Mouse (Mus musculus) intestine, embryonic 16.5 days (tissue): ENCODE results near the gene Ube4a. TPM values are rescaled to one million over a fixed set of nuclear protein-coding genes. Genes with fewer than 3 reads are reported as not detected.
A peak's percentile ranks its signal among the peaks of the same experiment; 100 is the strongest.

ENCODE experiments used
- ATAC-seq: fragments of 200-750 bp; cut with Nextera tagmentation; 2 replicates; pipeline ENCODE4 v1.8.0; 2017; ENCODE audit warnings: moderate TSS enrichment, moderate library complexity
- H3K27ac ChIP-seq: fragments of 300-500 bp; sonication (generic); 2 replicates; pipeline ENCODE4 v1.5.1; 2014; ENCODE audit warnings: mild to moderate bottlenecking, low read length
- H3K27me3 ChIP-seq: fragments of 300-500 bp; sonication (generic); replicated peaks from 2 replicates; pipeline ENCODE4 v1.6.1; 2014; ENCODE audit warnings: low read length, control low read depth, mixed read lengths; ENCODE audit not compliant: control insufficient read depth, insufficient read depth
- H3K36me3 ChIP-seq: fragments of 300-500 bp; sonication (generic); 2 replicates; pipeline ENCODE4 v1.6.1; 2014; ENCODE audit warnings: low read length, control low read depth; ENCODE audit not compliant: control insufficient read depth, insufficient read depth
- H3K4me1 ChIP-seq: fragments of 300-500 bp; sonication (generic); 2 replicates; pipeline ENCODE4 v1.6.1; 2014; ENCODE audit warnings: low read length, control low read depth, mixed read lengths; ENCODE audit not compliant: control insufficient read depth, insufficient read depth
- H3K4me2 ChIP-seq: fragments of 300-500 bp; sonication (generic); 2 replicates; pipeline ENCODE4 v1.6.1; 2014; ENCODE audit warnings: low read depth, low read length, control low read depth
- H3K4me3 ChIP-seq: fragments of 300-500 bp; sonication (generic); 2 replicates; pipeline ENCODE4 v1.5.1; 2014; ENCODE audit warnings: mild to moderate bottlenecking, low read length
- H3K9ac ChIP-seq: fragments of 300-500 bp; sonication (generic); 2 replicates; pipeline ENCODE4 v1.6.1; 2014; ENCODE audit warnings: low read depth, low read length
- H3K9me3 ChIP-seq: fragments of 300-500 bp; sonication (generic); 2 replicates; pipeline ENCODE4 v1.6.1; 2016; ENCODE audit warnings: low read length, control low read depth; ENCODE audit not compliant: control insufficient read depth
- WGBS: fragments of 180-500 bp; shearing (Covaris S2); extraction: QIAGEN DNeasy Blood & Tissue Kit; methylation state at CpG from one replicate; pipeline ENCODE4 v1.1.7; 2014; 5-methylcytosine and 5-hydroxymethylcytosine counted together
- polyA plus RNA-seq: library from polyadenylated mRNA; unstranded; fragments of >200 nt; fragmentation: Nextera tagmentation; extraction: Ambion mirVana; gene quantifications from 2 replicates; pipeline ENCODE4 v1.2.1, GENCODE M21; 2015

The Ube4a gene
- polyA plus RNA-seq, 1 experiment from 2014 or later, result 23.0 TPM

DNA sequence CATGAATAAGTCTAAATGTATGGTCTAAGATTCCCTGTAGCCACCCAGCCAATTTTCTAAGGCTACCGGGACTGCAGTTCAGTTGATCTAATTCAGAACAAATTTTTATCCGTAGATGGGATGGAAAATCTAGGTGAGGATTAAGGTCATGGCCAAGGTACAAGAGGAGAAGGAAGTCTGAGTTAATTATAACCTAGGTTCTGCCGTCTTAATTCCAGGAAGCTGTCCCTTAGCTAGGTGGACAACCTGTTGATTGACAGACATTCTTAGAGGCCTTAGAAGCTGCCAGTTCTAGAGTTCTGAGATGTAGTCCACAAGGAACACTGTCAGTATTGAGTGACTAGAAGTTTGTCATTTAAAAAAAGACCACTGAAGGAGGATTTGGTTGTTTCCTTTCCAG, 65.7 kb downstream of the Ube4a start:
- no peaks in the 10 kb centered on the region for H3K4me1 ChIP-seq
- 56% methylated on average over 3 of the region's 3 CpGs for WGBS

DNA sequence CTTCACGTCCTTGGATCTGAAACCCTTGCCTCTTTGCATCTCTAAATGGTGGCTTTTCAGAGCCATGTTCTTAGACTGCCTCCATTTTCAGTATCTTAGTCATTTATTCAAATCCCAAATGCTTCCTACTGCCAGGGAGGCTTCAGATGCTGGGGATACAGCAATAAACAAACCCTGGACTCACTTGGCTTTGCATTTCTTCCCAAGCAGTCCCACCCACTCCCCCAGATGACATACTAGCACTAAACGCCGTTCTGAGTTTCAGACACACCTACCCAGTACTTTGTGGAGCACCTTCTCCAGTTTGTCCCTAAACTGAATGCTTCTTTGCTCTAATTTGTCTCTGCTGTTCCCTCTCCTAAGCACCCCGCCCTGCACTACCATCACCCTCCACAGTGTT, 68.4 kb downstream of the Ube4a start:
- no peaks in the 10 kb centered on the region for H3K27me3 ChIP-seq
- 56% methylated on average over 4 of the region's 4 CpGs for WGBS
- no peak for ATAC-seq
- no peak overlapping the region for H3K4me3 ChIP-seq
- no peaks in the 10 kb centered on the region for H3K9me3 ChIP-seq
- H3K27ac ChIP-seq, result no peak overlapping the region
- H3K4me2 ChIP-seq, result no peak overlapping the region
- H3K9ac ChIP-seq, result no peak overlapping the region
- no peaks in the 10 kb centered on the region for H3K4me1 ChIP-seq
- H3K36me3 ChIP-seq, result no peaks in the 10 kb centered on the region

More for the DNA sequence above, 65.7 kb downstream of the Ube4a start:
- Histone ChIP-seq H3K27me3 (no peaks in the 10 kb centered on the region), H3K9ac (no peak overlapping the region), H3K27ac (no peak overlapping the region), H3K36me3 (no peaks in the 10 kb centered on the region), H3K4me2 (no peak overlapping the region), H3K9me3 (no peaks in the 10 kb centered on the region), H3K4me3 (no peak overlapping the region)
- peak; percentile 44; the same call in 1 of the 2 replicates for ATAC-seq

DNA sequence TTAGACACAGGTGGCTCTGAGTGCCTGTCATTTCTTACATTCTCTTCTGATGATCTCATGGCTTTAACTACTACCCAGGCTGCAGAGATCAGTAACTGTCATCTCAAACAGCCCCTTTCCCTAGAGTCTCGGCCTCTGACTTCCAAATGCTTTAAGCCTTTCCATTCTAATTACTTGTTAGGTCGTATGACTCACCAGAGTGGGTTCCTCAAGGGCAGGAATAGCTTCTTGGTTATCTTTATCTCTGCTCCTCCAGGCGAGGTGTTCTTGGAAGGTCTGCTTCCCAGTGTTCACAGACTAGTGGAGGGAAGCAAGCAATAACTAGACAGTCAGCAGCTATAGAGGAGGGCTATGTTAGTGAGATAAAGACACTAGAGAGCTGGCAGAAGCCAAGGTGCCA, 72.7 kb downstream of the Ube4a start:
- Histone ChIP-seq H3K4me1 (no peaks in the 10 kb centered on the region), H3K4me3 (no peak overlapping the region), H3K27me3 (no peaks in the 10 kb centered on the region), H3K27ac (no peak overlapping the region), H3K9ac (no peak overlapping the region), H3K4me2 (no peak overlapping the region), H3K36me3 (no peaks in the 10 kb centered on the region), H3K9me3 (no peaks in the 10 kb centered on the region)
- ATAC-seq, result no peak
- WGBS, result 48% methylated on average over 3 of the region's 3 CpGs

DNA sequence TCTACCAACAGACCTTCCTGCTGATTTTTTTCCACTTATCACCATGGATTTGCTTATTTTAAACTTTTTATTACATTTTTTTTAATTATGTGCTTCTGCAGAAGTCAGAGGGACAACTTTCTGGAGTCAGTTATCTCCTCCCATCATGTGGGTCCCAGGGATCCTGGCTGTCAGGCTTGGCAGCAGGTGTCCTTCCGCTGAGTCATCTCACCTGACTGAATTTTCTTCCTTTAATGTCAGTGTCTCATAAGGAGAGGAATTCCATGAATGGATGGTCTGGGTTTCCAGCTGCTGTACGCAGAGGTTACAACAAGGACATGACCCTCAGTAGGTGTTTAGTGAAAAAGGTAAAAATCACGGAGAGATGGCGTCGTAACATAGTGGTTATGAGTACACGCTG, 74.2 kb downstream of the Ube4a start:
- 89% methylated on average over 6 of the region's 6 CpGs for WGBS
- H3K27me3 ChIP-seq, result no peaks in the 10 kb centered on the region
- H3K4me3 ChIP-seq, result no peak overlapping the region
- H3K36me3 ChIP-seq, result no peaks in the 10 kb centered on the region
- no peaks in the 10 kb centered on the region for H3K4me1 ChIP-seq
- no peak for ATAC-seq
- H3K9me3 ChIP-seq, result no peaks in the 10 kb centered on the region
- H3K9ac ChIP-seq, result no peak overlapping the region
- H3K4me2 ChIP-seq, result no peak overlapping the region
- H3K27ac ChIP-seq, result no peak overlapping the region

DNA sequence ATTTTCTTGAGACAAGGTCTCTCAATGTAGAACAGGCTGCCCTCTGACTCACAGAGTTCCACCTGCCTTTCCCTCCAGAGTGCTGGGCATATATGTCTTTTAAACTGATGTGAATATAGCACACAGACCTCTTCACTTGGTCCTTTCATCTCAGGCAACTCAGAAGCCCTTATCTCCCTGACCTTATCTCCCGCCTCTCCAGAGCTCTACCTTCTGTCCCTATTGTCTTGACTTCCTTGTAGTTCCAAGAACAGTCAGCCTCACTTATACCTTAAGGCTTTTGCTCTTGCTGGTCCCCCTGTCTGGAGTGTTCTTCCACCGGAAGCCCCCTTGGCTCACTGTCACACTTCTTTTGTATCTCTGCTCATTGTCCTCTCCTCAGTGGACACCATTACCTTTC, 75.3 kb downstream of the Ube4a start:
- no peaks in the 10 kb centered on the region for H3K4me1 ChIP-seq
- no peaks in the 10 kb centered on the region for H3K36me3 ChIP-seq
- no peak overlapping the region for H3K9ac ChIP-seq
- no peak for ATAC-seq
- 52% methylated on average over 2 of the region's 2 CpGs for WGBS
- H3K4me3 ChIP-seq, result no peak overlapping the region
- H3K4me2 ChIP-seq, result no peak overlapping the region
- H3K9me3 ChIP-seq, result no peaks in the 10 kb centered on the region
- no peaks in the 10 kb centered on the region for H3K27me3 ChIP-seq
- no peak overlapping the region for H3K27ac ChIP-seq

DNA sequence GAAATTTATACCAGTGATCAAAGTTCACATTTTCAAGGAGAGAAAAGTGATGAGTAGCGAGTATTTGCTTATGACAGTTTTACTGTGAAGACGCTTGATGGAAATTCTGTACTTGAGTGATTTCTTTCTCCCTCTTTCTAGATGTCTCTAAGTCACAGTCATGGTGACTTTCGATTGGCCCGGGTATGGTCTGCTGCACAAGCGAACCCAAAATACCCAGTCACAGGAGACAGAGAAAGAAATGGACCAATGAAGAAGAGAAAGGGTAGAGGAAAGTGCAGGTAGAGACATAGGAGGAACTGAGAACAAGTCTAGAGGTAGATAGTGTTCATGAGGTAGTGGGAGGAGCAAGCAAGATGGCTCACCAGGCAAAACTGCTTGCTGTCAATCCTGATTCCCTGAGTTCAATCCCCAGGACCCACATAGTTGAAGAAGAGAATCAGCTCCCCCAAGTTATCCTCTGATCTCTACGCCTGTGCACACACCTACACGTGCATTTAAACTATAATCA, 77.2 kb downstream of the Ube4a start:
- no peak for ATAC-seq
- H3K27me3 ChIP-seq, result no peaks in the 10 kb centered on the region
- H3K4me1 ChIP-seq, result peaks cover 3% of the 10 kb centered on the region; the same call in 1 of the 2 replicates
- no peak overlapping the region for H3K27ac ChIP-seq
- 90% methylated on average over 7 of the region's 7 CpGs for WGBS
- H3K9ac ChIP-seq, result no peak overlapping the region
- no peak overlapping the region for H3K4me2 ChIP-seq
- no peak overlapping the region for H3K4me3 ChIP-seq
- H3K9me3 ChIP-seq, result no peaks in the 10 kb centered on the region
- H3K36me3 ChIP-seq, result no peaks in the 10 kb centered on the region

DNA sequence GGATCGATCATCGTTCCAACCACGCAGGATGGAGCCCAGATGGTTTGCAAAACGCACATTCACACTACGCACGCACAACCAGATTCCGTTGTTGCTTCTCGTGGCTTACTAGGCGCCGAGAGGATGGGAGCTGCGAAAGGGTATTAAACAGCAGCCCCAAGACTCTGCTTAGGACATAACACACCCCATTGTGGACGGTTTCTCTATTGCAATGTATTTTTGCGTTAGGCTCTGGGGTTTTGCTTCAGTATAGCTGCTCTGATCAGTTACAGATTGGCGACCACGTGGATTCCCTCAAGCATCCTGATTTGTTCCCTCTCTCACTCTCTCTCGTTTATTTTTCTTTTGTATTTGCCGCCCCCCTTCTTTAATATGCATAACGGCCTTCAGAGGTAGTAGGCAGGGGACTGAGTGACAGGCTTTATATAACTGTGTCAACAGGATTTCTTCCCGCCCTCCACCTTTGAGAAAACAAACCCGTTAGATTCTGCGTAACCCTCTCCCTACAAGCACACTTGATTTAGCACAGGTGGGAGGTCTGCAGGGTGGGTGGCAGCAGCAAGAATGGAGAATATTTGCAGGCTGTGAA, 82.3 kb downstream of the Ube4a start:
- Histone ChIP-seq H3K4me3 (peak overlapping the region; percentile 63), H3K27me3 (no peaks in the 10 kb centered on the region), H3K9me3 (no peaks in the 10 kb centered on the region), H3K27ac (no peak overlapping the region), H3K36me3 (no peaks in the 10 kb centered on the region), H3K4me2 (peak overlapping the region; percentile 97), H3K9ac (peak overlapping the region; percentile 75), H3K4me1 (peaks cover 24% of the 10 kb centered on the region)
- ATAC-seq, result no peak
- WGBS, result 1% methylated on average over 21 of the region's 21 CpGs

DNA sequence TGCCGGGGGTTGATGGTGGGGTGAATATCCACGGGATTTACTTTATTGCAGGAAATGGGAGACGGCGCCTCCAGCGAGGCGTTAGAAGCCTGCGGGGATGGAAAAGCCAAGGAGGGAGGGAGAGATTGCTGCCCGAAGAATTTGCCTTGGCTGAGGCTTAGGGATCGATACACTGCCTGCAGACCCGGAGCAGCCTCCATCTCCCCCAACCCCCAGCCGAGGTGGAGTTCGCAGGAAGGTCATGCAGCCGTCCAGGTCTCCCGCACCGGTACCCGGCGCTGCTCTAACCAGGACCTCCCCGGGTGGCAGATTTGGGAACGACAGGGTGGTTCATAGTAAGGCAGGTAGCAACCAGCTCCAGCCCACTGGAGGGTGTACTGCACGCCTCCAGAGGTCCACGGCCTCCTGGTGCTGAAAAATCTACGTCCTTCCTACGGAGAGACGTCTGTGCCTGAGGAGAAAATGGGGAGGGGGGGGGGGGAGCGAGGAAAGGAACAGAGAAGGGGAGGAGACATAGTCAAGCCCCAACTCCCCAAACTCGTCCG, 82.9 kb downstream of the Ube4a start:
- ATAC-seq, result peak; percentile 37
- no peaks in the 10 kb centered on the region for H3K27me3 ChIP-seq
- WGBS, result 0% methylated on average over 25 of the region's 27 CpGs

DNA sequence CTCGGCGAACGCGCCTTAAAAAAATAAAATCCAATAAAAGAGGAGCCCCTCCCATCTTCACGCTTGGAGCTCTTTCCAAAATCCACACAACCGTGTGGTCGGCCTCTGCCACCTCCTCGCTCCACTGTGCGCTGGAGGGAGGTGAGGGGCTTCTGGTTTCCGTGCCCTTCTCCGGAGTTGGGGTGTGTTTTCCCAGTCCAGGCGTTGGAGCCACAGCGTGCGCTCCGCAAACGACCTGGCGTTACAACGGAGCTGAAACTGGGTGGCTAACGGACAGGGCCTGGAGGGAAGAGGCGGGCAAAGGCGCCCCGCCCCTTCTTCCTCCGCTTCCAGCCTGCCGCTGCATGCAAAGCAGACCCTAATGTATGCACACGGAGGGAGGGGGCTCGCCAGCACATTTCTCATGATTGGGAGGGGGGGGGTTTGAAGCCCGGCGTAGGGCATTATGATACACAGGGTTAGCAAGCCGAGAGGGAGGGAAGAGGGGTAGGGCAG, 83.4 kb downstream of the Ube4a start:
- H3K9ac ChIP-seq, result peak overlapping the region; percentile 75
- WGBS, result under 1% methylated on average over 29 of the region's 29 CpGs
- H3K4me2 ChIP-seq, result peak overlapping the region; percentile 97
- no peaks in the 10 kb centered on the region for H3K36me3 ChIP-seq
- peaks cover 34% of the 10 kb centered on the region for H3K4me1 ChIP-seq
- ATAC-seq, result peak; percentile 71
- no peaks in the 10 kb centered on the region for H3K9me3 ChIP-seq
- peak overlapping the region; percentile 93 for H3K27ac ChIP-seq
- peak overlapping the region; percentile 63 for H3K4me3 ChIP-seq
- H3K27me3 ChIP-seq, result no peaks in the 10 kb centered on the region

More for the DNA sequence above, 82.9 kb downstream of the Ube4a start:
- Histone ChIP-seq H3K27ac (peak overlapping the region; percentile 93; the same call in 1 of the 2 replicates), H3K4me2 (peak overlapping the region; percentile 97), H3K4me3 (peak overlapping the region; percentile 63), H3K36me3 (no peaks in the 10 kb centered on the region), H3K9me3 (no peaks in the 10 kb centered on the region), H3K4me1 (peaks cover 29% of the 10 kb centered on the region), H3K9ac (peak overlapping the region; percentile 75)
